Mouse (Mus musculus) small intestine, adult 2 months (tissue): ENCODE results near the gene Cul7.

ENCODE experiments used
- CTCF ChIP-seq: fragments of 200-500 bp; IDR thresholded peaks from 2 replicates; pipeline ENCODE4 v1.5.1; 2012; ENCODE audit warnings: low read depth, mild to moderate bottlenecking, control low read depth, inconsistent platforms, low read length, moderate library complexity, mixed read lengths; ENCODE audit not compliant: insufficient replicate concordance, insufficient read length; ENCODE audit errors: extremely low read depth
- POLR2A ChIP-seq: fragments of 200-500 bp; IDR thresholded peaks from 2 replicates; pipeline ENCODE4 v1.6.1; 2012; ENCODE audit warnings: low read depth, mild to moderate bottlenecking, control low read depth, inconsistent platforms, low read length, moderate library complexity

GRCm38 (mm10) chr17:46617799-46618198, 32.3 kb upstream of the Cul7 start:
- no peak for TF ChIP-seq CTCF
- no peak for TF ChIP-seq POLR2A
